Mouse (Mus musculus): ENCODE results near the gene Tex46.

Gene Tex46

GRCm38 (mm10) chr4:136610387-136610856 is at the start of gene Tex46:
Gene Tex46 (plus strand): TSS chr4:136610437.
- no peak for DNase-seq

GRCm38 (mm10) chr4:136562755-136563154 is 47.5 kb upstream of the Tex46 start:
- no peak for DNase-seq

GRCm38 (mm10) chr4:136568629-136569028 is 41.6 kb upstream of the Tex46 start:
- DNase-seq: no peak

- no peak for DNase-seq
Observed at GRCm38 (mm10) chr4:136569998-136570397, 40.2 kb upstream of the Tex46 start.

- DNase-seq: no peak
Observed at GRCm38 (mm10) chr4:136581885-136582284, 28.4 kb upstream of the Tex46 start.

- no peak for DNase-seq
Observed at GRCm38 (mm10) chr4:136587221-136587827, 22.9 kb upstream of the Tex46 start.

GRCm38 (mm10) chr4:136588003-136588402 is 22.2 kb upstream of the Tex46 start:
- no peak for DNase-seq

- DNase-seq: no peak
Observed at GRCm38 (mm10) chr4:136592111-136592510, 18.1 kb upstream of the Tex46 start.

GRCm38 (mm10) chr4:136594006-136594405 is 16.2 kb upstream of the Tex46 start:
- DNase-seq: no peak

GRCm38 (mm10) chr4:136595221-136595620 is 15.0 kb upstream of the Tex46 start:
- peak in 1 of 2 experiments; percentile 26 for DNase-seq

GRCm38 (mm10) chr4:136598268-136598876 is 11.9 kb upstream of the Tex46 start:
- DNase-seq: no peak

GRCm38 (mm10) chr4:136599869-136600268 is 10.4 kb upstream of the Tex46 start:
- DNase-seq: no peak

GRCm38 (mm10) chr4:136600536-136600935 is 9.7 kb upstream of the Tex46 start:
- no peak for DNase-seq

GRCm38 (mm10) chr4:136601476-136601875 is 8.8 kb upstream of the Tex46 start:
- DNase-seq: peak; percentile 17 to 33

GRCm38 (mm10) chr4:136602018-136602554 is 8.2 kb upstream of the Tex46 start:
- peak in 1 of 2 experiments; percentile 30 for DNase-seq

- DNase-seq: peak; percentile 92 to 95
Observed at GRCm38 (mm10) chr4:136602568-136602967, 7.7 kb upstream of the Tex46 start, which contains the start of gene Kdm1a. Gene Kdm1a (minus strand): TSS chr4:136602723.

- no peak for DNase-seq
Observed at GRCm38 (mm10) chr4:136605756-136606485, 4.3 kb upstream of the Tex46 start.

GRCm38 (mm10) chr4:136613657-136614056 is 3.4 kb downstream of the Tex46 start:
- no peak for DNase-seq

GRCm38 (mm10) chr4:136621336-136621735 is 11.1 kb downstream of the Tex46 start:
- DNase-seq: peak; percentile 17 to 25

GRCm38 (mm10) chr4:136621956-136622355 is 11.7 kb downstream of the Tex46 start:
- DNase-seq: no peak

GRCm38 (mm10) chr4:136622388-136622787 is 12.2 kb downstream of the Tex46 start, which contains the start of gene Lactbl1:
Gene Lactbl1 (plus strand): TSS chr4:136622621.
- DNase-seq: no peak

GRCm38 (mm10) chr4:136626590-136626989 is 16.4 kb downstream of the Tex46 start:
- DNase-seq: no peak

GRCm38 (mm10) chr4:136631237-136631994 is 21.2 kb downstream of the Tex46 start:
- peak in 1 of 2 experiments; percentile 12 for DNase-seq

Data from kidney, adult 8-10 months (tissue).